Mouse (Mus musculus) olfactory bulb, adult 2 months (tissue): Measurements from ENCODE around the gene Olfr532. TPM values are rescaled to one million over a fixed set of nuclear protein-coding genes. Genes with fewer than 3 reads are reported as not detected.
"Not testable (repeated sequence)": the region's sequence is repeated elsewhere in the genome, so short reads cannot be mapped to it uniquely, and the experiment has no call there.

Experiments
- H3K27ac ChIP-seq: fragments of 200-500 bp; 2 replicates; pipeline ENCODE4 v1.5.1; 2012; ENCODE audit warnings: low read depth, low read length; ENCODE audit not compliant: insufficient read depth
- H3K4me1 ChIP-seq: fragments of 200-500 bp; 2 replicates; pipeline ENCODE4 v1.6.1; 2012; ENCODE audit warnings: low read length; ENCODE audit not compliant: control insufficient read depth, insufficient read depth
- H3K4me3 ChIP-seq: fragments of 200-500 bp; 2 replicates; pipeline ENCODE4 v1.5.1; 2012; ENCODE audit warnings: mild to moderate bottlenecking, low read depth, low read length, moderate library complexity; ENCODE audit not compliant: insufficient read depth
- CTCF ChIP-seq: fragments of 200-500 bp; IDR thresholded peaks from 2 replicates; pipeline ENCODE4 v1.5.1; 2012; ENCODE audit warnings: low read depth, mild to moderate bottlenecking, low read length, moderate library complexity; ENCODE audit not compliant: insufficient read depth
- POLR2A ChIP-seq: fragments of 200-500 bp; IDR thresholded peaks from 2 replicates; pipeline ENCODE4 v1.6.1; 2012; ENCODE audit warnings: mild to moderate bottlenecking, low read depth, low read length, moderate library complexity; ENCODE audit not compliant: insufficient read depth
- WGBS: fragments of 180-500 bp; shearing (Covaris S2); methylation state at CpG from one replicate; pipeline ENCODE4 v1.1.7; 2018; 5-methylcytosine and 5-hydroxymethylcytosine counted together
- polyA plus RNA-seq: library from polyadenylated mRNA; stranded (reverse); fragments of >200 nt; gene quantifications from 2 replicates; pipeline ENCODE4 v1.2.4, GENCODE M21; 2012; ENCODE audit warnings: low replicate concordance; ENCODE audit not compliant: missing spikeins, insufficient read depth, insufficient read length

Gene Olfr532
- not detected in 2 replicates for polyA plus RNA-seq

GRCm38 (mm10) chr7:140421539-140421938 lies at the start of gene Olfr532:
Gene Olfr532 (minus strand): TSS chr7:140421639.
- TF ChIP-seq POLR2A, result no peak
- no peak for TF ChIP-seq CTCF
- no peak within 1 kb of the TSS for H3K27ac ChIP-seq
- H3K4me3 ChIP-seq, result no peak within 1 kb of the TSS
- 85% methylated on average over 1 of the region's 1 CpGs for WGBS
- H3K4me1 ChIP-seq, result no peaks in the 10 kb centered on the region

- H3K4me1 ChIP-seq, H3K4me3 ChIP-seq, H3K27ac ChIP-seq: not testable (repeated sequence)
- no CpG with 5 or more reads among the region's 1 CpGs for WGBS
Observed at GRCm38 (mm10) chr7:140463070-140463469, 41.6 kb upstream of the Olfr532 start, which contains the start of gene Olfr533. Gene Olfr533 (plus strand): TSS chr7:140463370.

DNA sequence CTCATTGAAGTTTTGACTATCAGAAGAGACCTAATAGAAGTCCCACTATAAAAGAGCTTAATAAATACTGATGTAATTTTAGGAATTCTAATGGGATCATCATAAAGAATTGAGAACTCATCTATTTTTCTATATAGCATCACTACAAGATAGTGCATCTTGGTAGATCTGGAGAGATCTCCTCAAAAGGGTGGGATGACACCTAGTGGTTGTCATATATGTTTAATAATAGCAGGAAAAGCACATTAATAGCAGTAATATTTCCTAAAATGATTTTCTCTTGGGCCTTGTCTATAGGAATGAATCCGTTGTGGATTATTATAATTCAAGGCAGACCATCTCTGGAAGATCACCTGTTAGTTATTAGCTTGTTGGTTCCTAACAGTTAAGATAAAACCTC lies 21.7 kb upstream of the Olfr532 start:
- TF ChIP-seq POLR2A (no peak), CTCF (no peak)
- 81% methylated on average over 1 of the region's 1 CpGs for WGBS
- H3K4me1 ChIP-seq, result no peaks in the 10 kb centered on the region
- no peak overlapping the region for H3K4me3 ChIP-seq
- no peak overlapping the region for H3K27ac ChIP-seq

GRCm38 (mm10) chr7:140402818-140403217 lies 18.6 kb downstream of the Olfr532 start, which contains the start of gene Olfr531:
Gene Olfr531 (minus strand): TSS chr7:140402918.
- TF ChIP-seq CTCF (no peak), POLR2A (no peak)
- 90% methylated on average over 1 of the region's 1 CpGs for WGBS

GRCm38 (mm10) chr7:140376911-140377310 lies 44.5 kb downstream of the Olfr532 start:
- H3K4me3 ChIP-seq, result no peak overlapping the region
- TF ChIP-seq POLR2A (no peak), CTCF (no peak)
- no peak overlapping the region for H3K27ac ChIP-seq
- 99% methylated on average over 2 of the region's 2 CpGs for WGBS
- no peaks in the 10 kb centered on the region for H3K4me1 ChIP-seq

More at GRCm38 (mm10) chr7:140402818-140403217, 18.6 kb downstream of the Olfr532 start, which contains the start of gene Olfr531:
- Histone ChIP-seq H3K4me3 (no peak within 1 kb of the TSS), H3K4me1 (no peaks in the 10 kb centered on the region), H3K27ac (no peak within 1 kb of the TSS)

DNA sequence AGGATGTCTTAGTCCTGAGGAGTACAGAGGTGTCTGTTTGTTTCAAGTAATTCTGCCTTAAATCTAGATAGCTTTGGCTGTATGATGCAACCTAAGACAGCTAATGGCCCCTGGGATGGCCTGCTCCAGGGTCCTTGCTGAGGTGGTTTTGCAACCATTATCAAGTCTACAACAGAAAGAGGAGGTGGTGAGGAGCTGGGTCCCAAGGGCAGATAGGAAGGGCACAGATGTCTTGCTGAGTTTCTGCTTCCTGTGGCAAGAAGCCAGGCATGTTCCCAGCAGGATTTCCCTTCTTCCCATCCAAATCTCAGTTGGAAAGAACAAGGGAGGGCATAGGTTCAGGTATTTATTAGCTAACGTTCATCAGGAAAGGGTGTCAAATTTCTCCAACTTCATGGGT lies 45.2 kb downstream of the Olfr532 start, which contains the start of gene Olfr530:
Olfr530 (minus strand) TSS at position 101 of the 400 bp plus-strand sequence.
- Histone ChIP-seq H3K4me1 (no peaks in the 10 kb centered on the region), H3K27ac (no peak within 1 kb of the TSS), H3K4me3 (no peak within 1 kb of the TSS)
- 48% methylated on average over 1 of the region's 1 CpGs for WGBS
- TF ChIP-seq CTCF (no peak), POLR2A (no peak)

- Histone ChIP-seq H3K4me1 (no peaks in the 10 kb centered on the region), H3K4me3 (no peak overlapping the region), H3K27ac (no peak overlapping the region)
- TF ChIP-seq POLR2A, result no peak
- TF ChIP-seq CTCF, result no peak
- 82% methylated on average over 4 of the region's 4 CpGs for WGBS
Observed at GRCm38 (mm10) chr7:140374300-140374699, 47.1 kb downstream of the Olfr532 start.

Other genes starting within 250 kb of the Olfr532 start
- gene Olfr523, start 248.4 kb downstream of the Olfr532 start, polyA plus RNA-seq, result not detected in 2 replicates
- not detected in 2 replicates for gene Olfr524, start 215.7 kb downstream of the Olfr532 start, polyA plus RNA-seq
- not detected in 2 replicates for gene Cd163l1, start 203.4 kb downstream of the Olfr532 start, polyA plus RNA-seq
- not detected in 2 replicates for gene 5830411N06Rik, start 174.4 kb downstream of the Olfr532 start, polyA plus RNA-seq
- gene Olfr525, start 100.8 kb downstream of the Olfr532 start, polyA plus RNA-seq, result not detected in 2 replicates
- gene Olfr527, start 87.6 kb downstream of the Olfr532 start, polyA plus RNA-seq, result not detected in 2 replicates
- not detected in 2 replicates for gene Olfr60, start 60.0 kb downstream of the Olfr532 start, polyA plus RNA-seq
- not detected in 2 replicates for gene Olfr530, start 45.3 kb downstream of the Olfr532 start, polyA plus RNA-seq
- gene Olfr531, start 18.7 kb downstream of the Olfr532 start, polyA plus RNA-seq, result not detected in 2 replicates
- gene Olfr533, start 41.7 kb upstream of the Olfr532 start, polyA plus RNA-seq, result not detected in 2 replicates
- not detected in 2 replicates for gene Olfr535, start 62.6 kb upstream of the Olfr532 start, polyA plus RNA-seq
- gene Olfr536, start 85.8 kb upstream of the Olfr532 start, polyA plus RNA-seq, result not detected in 2 replicates
- not detected in 2 replicates for gene Olfr538, start 146.2 kb upstream of the Olfr532 start, polyA plus RNA-seq
- gene Olfr46, start 179.6 kb upstream of the Olfr532 start, polyA plus RNA-seq, result not detected in 2 replicates
- not detected in 2 replicates for gene Olfr61, start 207.3 kb upstream of the Olfr532 start, polyA plus RNA-seq
- gene Olfr53, start 224.8 kb upstream of the Olfr532 start, polyA plus RNA-seq, result not detected in 2 replicates
- gene Olfr539, start 238.3 kb upstream of the Olfr532 start, polyA plus RNA-seq, result not detected in 2 replicates